Mouse (Mus musculus) right cerebral cortex, adult 2 months (tissue): ENCODE measurements around the gene Tcea2.

Experiments
- DNase-seq, 2 experiments: peaks; one replicate each; pipeline ENCODE4 v3.0.0; 2021 to 2022; ENCODE audit warnings: low spot score in 2 of 2

Tcea2 gene

DNA sequence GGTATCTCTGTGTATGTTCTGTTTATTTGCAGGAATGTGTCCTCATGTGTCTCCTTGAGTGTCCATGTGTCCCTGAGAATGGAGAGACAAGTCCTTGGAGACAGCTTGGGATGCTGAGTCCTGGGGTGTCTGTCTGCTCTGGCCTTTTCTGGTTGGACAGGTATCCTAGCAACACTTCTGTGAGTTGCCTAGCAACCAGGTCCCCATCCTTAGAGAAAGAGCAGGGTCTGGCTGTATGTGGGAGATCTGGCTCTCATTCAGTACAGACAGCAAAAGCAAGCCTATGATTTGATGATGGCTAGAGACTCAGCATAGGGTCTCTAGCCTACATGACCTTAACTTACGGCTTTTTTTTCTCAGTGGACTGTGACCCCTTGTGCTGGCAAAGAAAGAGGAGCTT, 33.6 kb downstream of the Tcea2 start:
- DNase-seq, result peak; percentile 69 to 73

DNA sequence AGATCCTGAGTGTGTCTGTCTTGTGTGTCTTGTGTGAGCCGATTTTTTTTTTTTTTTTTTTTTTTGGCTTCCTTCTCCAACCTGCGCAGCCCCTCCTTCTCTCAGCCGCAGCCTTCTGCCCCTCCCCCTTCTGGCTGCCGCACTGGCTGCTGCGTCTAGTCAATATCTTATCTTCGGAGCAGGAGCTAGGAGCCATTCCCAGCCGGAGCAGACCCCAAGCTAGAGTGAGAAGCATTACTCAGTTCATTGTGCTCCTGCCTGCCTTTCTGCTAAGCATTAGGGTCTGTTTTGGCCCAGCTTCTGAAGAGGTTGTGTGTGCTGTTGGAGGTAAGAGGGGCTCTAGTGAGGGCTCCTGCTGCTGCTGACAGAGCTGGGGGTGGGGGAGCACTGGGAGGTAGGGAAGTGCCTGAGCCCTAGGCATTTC, 34.8 kb downstream of the Tcea2 start, which contains the start of gene Oprl1:
Gene Oprl1 (plus strand): TSS at position 114 of the 424 bp plus-strand sequence.
- DNase-seq, result peak; percentile 74 to 82

DNA sequence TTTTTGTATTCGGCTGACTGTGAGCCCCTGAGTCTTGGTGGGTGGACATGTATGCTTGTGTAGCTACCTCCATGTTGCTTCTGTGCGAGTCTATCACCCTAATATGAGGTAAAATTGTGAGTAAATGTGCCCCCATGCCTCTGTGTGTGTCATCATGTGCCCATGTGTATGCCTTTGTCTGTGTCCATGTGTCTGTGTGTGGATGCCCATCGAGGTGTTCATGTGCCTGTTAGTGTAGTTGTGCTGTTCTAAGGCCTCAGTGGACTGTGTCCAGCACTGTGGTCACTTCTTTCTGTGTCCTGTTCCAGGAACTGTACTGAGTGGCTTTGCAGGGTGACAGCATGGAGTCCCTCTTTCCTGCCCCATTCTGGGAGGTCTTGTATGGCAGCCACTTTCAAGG, 35.3 kb downstream of the Tcea2 start:
- no peak for DNase-seq

DNA sequence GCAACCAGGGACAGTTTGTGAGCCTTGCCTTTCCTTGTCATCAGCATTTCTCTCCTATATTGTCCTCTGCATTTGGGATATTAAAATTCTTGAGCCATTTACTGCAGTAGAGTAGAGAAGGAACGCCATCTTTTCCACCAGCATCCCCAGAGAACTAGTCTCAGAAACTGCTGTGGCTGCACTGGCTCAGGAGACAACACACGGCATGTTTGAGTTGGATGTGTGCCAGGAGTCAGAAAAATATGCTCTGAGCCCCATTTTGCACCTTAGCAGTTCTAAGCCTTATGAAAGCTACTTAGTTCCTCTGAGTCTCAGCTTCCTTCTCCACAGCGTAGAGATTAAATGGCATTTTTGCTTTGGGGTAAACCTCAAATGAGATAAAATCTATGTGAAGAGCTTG, 36.9 kb downstream of the Tcea2 start:
- no peak for DNase-seq

DNA sequence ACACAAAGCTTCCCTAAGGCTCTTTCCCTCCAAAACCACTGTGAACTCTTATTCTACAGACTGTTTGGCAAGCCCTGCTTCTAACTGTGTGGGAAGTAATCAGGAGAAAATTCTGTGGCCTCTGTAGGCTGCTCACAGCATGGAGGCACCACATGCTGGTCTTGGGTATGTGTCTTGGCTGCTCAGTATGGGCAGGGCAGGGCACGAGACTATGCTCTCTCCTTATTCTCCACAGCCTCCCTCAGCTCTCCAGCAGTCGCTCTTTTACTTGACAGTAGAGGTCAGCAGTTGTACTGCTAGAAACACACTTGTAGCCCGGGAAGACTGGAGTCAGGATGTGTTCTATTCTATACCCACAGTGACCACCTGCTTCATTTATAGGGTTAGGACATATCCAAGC, 40.0 kb downstream of the Tcea2 start:
- no peak for DNase-seq

DNA sequence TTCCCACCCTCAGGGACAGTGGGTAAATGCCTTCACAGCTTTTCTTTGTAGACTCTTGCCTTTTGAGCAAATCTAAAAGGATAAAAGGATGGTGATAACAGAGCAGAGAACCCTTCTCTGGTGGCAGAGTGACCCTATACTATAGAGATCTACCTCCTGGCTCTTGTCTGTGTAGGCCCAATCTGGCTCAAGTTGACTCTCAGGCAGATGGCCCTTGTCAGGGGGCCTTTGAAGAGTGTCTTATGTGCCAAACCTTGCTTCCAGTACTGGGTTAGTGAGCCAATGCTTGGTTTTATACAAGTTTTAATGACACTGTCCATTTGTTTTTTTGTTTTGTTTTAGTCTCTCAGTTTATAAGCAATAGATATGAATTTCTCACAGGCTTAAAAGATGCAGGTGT, 41.1 kb downstream of the Tcea2 start:
- no peak for DNase-seq

DNA sequence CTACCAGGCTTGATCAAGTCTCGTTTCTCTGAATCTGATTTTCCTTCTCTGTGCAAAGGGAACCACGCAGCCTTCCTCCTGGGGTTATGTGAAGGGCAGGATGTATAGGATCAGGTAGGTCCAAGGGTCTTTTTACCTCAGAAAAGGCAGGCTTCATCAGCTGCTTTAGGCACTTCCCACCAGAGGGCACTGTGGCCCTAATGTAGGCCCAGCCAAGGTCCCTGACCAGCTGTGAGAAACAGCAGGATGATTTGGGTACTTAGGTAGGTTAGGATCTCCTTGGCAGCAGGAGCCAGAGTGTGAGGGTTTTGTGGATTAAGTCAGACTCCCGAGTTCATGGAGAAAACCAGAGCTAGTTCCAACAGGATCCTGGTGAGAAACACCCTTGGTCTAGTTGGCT, 42.1 kb downstream of the Tcea2 start:
- DNase-seq, result peak; percentile 43 to 48

DNA sequence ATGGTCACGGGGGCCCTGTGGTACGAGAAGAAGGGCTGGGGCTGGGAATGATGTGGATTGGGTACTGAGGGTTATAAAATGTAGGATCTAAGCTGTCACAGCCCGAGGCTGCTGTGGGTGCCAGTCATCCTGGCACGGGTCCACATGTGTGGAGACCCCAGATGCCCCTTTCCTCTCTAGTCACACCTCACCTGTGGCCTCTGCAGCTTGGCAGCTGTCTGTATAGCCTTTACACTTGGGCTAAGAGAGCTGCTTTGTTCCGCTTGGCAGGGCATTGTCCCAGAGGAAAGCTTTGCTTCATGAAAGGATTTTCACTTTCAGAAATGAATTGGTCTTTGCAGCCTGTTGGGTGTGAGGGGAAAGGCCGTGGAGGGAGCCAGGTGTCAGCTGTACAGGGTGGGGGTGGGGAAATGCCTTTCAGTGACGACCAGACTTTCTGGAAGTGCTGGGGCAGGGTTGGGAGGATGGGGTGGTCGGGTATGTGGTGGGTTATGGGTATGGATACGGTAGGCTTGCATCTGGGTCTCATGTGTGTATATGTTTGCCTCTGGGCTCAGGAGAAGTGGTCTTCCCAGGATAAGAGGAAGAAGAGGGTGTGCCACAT, 47.7 kb downstream of the Tcea2 start:
- DNase-seq, result no peak

DNA sequence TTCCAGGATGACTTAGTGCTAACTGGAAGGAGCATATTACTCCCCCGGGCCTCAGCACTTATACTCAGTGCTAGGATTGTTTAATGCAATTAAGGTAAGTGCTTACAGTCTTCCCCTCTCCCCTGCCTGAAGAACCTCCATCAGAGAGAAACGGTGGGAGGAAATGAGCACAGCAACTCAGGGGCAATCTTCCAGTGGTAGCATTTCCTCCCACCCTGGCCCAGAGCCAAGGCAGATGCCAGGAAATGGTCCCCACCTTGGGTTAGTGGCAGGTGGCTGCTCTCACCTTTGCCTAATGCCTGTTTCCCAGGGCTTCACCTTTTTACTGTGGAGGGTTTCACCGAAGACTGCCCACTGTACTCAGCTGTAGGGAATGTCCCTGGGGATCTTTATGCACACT, 49.9 kb downstream of the Tcea2 start:
- DNase-seq, result no peak
